Mouse (Mus musculus) heart, postnatal 36 days (tissue): Measurements from ENCODE around the gene Dio3. TPM values are rescaled to one million over a fixed set of nuclear protein-coding genes. Genes with fewer than 3 reads are reported as not detected.

Experiments used
- DNase-seq, 2 experiments: peaks; one replicate each; pipeline ENCODE4 v3.0.0; 2021 to 2022
- intact Hi-C: fragments of 180-260 bp; cut with DNase I; formaldehyde crosslinking; loops from one replicate; pipeline ENCODE4 v1.15.1; 2025
- total RNA-seq, 2 experiments: library from RNA; stranded (reverse); gene quantifications; 2 replicates each; pipeline ENCODE4 v1.2.3; 2021

Dio3 gene
- not detected for total RNA-seq

DNA sequence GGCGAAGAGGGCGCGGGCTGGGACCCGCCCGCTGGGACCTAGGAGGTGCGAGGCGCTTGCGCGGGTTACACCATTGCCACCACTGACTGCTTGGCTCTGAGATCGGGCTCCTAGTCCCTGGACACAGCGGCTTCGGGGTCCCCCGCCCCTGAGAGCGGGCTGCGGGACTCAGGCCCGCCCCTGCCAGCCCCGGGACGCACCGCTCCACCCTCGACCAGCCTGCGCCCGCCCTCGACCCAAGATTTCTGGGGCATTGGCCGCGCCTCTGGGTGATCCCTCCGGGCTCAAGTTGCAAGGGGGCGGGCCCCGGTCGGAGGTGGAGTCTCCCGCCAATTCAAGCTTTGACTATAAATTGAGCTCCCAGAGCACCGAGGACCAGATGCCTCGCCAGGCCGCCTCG, at the start of gene Dio3:
TSS of gene Dio3 (plus strand) at position 216 of the 400 bp plus-strand sequence.
- DNase-seq, result peak in 1 of 2 experiments; percentile 2
- intact Hi-C loops, result no loop called here

DNA sequence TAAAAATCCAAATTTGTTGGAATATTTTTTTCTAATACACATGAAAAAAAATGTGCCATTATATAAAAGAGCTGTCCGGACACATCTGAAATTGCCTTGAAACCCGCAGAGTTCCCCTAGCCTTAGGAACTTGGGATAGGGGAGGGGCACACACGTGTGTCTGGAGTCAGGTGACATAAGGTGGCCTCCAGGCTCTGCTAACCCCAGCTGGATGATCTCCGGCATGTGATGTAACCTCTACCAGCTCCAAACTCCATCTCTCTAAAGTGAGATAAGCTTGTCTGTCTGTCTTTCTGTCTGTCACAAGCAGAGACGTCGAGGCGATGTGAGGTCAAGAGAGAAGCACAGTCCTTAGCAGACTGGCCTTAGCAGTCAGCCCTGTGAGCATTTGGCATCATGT, 48.6 kb upstream of the Dio3 start:
- intact Hi-C loops, result no loop called here
- DNase-seq, result no peak

DNA sequence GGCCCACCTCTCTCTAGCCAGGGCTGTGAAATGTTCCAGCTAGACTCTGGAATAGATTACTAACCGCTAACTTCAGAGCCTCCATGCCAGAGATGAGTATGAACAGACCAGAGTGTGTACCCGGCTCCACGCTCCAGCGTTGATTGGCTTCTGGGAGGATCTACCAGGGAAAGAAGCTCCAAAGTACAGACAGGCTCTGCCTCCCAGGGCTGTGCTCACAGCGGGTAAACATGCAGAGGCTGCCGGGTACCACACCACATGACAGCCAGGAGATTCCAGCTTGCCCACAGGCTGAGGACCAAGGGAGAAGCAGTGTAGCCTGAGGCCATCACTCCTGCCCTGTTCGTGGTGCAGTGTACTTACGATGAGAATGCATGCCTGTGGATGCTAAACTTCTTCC, 48.1 kb upstream of the Dio3 start:
- intact Hi-C loops, result no loop called here
- DNase-seq, result no peak

DNA sequence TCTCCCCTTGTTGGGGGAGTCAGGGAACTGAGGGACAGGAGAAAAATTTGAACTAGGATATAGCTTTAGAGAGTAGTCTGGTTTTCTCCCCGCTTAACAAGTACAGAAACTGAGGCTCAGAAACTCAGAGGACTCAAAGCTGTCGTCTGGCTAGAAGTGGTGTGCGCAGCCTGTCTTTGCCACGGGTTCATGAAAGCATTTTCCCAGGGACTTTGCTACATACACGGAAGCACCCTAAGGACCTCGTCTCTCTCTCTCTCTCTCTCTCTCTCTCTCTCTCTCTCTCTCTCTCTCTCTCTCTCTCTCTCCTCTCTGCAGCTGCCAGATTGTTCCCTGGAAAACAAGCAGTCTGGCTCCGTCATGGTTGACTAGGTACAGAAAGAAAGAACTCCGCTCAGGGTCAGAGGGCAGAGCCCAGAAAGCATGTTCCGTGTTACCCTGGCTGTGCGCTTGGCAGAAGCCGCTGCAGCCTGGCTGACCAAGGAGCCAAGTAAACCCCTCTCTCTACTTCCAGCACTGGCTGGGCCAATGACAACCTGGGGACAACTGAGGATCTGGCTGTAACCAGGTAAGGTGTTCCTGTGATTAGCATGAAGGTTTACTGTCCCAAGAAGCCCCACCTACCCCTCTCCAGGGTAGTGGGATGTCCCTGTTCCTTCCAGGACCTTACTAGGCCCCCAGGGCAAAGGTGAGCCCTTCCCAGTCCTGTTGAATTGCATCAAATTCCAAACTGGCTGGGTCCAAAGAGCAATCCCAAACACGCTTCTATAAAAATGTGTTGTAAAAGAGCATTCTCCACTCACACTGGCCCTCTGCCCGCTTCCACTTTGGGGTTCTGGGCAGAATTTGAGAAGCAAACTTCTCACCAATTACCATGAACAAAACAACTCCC, 46.9 kb upstream of the Dio3 start:
- intact Hi-C loops, result no loop called here

DNA sequence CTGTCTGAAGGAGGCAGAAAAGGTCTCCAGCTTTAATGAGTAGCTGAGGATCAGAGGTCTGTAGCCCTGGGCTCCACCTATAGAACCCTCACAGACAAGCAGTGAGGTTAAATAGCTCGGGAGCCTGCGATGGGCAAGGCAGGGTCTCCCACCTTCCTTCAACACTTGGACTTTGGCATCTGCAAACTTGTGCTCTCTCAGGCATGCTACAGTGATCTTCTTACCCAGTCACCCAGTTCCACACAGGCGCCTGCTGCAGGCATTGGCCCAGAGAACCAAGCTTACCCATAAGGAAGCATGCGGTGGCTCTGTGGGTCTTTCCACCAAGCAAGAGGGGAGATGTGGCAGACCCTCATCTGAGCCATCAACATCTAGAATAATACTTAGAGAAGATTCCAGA, 43.0 kb upstream of the Dio3 start:
- intact Hi-C loops, result no loop called here

More for the DNA sequence above, 46.9 kb upstream of the Dio3 start:
- DNase-seq, result no peak

DNA sequence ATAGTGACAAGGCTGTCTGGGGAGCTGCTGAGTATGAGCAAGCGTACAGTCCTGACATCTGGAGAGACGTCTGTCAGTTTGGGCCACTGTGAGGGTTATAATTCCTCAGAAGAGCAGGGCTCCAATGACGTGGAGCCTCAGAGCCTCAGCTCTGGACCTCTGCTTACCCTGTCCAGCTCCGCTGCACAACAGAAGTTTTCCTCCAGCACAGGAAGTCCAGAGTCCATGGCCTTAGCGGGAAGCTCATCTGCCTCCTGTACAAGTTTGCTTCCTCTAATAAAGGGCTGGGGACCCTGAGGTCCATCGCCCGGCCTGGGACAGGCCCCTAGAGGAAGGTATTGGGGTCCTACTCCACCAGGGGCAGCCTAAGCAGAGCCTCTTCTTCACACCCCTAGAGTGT, 41.8 kb upstream of the Dio3 start:
- no peak for DNase-seq
- intact Hi-C loops, result no loop called here

More for the DNA sequence above, 43.0 kb upstream of the Dio3 start:
- no peak for DNase-seq

DNA sequence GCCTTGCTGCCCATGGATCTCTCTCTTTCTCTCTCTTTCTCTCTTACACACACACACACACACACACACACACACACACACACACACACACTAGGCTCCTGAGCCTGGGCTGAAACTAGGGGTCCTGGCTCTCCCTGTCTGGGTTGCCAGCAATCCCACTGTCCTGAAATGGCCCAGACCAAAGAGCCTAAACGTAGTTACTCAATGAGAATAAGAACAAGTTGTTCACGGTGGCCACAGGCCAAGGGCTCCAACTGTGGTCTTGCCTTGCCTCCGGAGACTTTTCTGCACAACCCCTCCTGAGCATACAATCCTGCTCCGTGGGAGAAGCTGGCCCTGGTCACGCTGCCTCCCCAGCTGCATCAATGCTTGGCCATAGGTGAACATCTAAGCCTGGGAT, 39.5 kb upstream of the Dio3 start:
- no peak for DNase-seq
- intact Hi-C loops, result no loop called here

DNA sequence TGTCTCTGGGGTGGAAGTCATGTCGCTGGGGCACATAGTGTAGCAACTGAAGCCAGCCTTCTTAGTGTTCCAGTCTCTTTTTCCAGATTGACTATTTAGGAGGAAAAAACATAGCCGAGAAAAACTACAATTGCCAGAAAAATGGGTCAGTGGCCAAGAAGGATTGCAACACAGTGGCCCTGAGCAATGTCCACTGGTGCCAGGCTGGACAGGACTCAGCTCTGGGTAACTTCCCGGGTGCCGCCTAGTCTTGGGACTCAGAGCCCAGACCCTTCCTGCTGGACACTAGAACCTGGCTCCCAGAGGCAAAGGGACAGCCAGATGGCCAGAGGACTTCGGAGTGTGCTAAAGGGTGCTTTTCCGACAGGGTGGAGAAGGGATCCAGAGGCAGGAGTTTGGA, 34.3 kb upstream of the Dio3 start:
- intact Hi-C loops, result no loop called here
- peak; percentile 29 for DNase-seq

DNA sequence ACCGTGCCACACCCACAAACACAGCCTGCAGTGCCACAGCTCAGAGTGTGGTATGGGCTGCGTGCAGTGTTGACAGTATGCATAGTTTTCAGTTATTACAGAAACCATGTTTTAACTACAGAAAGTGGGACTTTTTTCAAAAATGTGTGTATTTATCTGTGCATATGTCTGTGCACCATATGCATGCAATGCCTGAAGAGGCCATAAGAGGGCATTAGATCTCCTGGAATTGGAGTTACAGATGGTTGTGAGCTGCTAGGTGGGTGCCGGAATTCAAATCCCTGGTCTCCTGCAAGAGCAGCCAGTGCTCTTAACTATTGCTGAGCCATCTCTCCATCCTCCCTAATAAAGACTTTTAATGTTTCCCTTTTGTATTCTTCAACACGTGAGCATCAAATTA, 33.4 kb upstream of the Dio3 start:
- intact Hi-C loops, result no loop called here
- DNase-seq, result no peak

DNA sequence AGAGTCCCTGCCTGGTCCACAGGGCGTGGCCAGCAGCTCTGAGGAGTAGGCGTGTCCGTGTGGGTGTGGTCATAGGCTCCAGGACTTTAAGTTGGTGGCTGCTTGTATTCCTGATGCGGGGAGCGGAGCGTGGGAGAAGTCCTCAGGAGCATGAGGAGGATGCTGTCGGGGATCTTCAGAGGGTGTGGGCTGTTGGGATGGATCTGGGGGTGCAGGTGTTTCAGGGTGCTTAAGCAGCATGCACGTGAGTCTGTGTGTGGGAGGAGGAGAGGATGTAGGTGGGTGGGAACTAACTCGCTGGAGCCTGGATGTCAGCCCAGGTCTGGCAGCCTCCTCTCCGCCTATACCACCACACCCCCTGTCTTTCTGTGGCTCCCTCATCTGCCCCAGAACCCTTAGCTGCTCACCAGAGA, 26.7 kb upstream of the Dio3 start:
- intact Hi-C loops, result no loop called here
- DNase-seq, result no peak

DNA sequence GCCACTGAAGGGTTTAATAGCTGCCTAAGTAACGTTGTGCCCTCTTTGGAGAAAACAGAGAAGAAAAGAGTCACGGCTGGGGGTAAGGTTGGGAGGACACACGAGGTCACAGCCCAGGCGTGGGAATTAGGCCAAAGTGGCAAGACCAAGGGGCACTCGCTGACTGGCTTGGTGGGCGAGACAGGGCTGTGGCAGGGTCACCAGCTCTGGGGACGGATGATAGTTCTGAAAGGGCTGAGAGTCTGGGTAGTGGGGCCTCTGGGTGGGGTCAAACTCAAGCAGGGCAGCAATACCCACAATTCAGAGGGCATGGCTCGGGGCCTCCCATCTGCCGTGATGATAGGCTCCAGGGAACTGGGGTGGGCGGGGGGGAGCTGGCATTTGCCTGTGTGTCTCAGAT, 23.1 kb upstream of the Dio3 start:
- no peak for DNase-seq
- intact Hi-C loops, result no loop called here

DNA sequence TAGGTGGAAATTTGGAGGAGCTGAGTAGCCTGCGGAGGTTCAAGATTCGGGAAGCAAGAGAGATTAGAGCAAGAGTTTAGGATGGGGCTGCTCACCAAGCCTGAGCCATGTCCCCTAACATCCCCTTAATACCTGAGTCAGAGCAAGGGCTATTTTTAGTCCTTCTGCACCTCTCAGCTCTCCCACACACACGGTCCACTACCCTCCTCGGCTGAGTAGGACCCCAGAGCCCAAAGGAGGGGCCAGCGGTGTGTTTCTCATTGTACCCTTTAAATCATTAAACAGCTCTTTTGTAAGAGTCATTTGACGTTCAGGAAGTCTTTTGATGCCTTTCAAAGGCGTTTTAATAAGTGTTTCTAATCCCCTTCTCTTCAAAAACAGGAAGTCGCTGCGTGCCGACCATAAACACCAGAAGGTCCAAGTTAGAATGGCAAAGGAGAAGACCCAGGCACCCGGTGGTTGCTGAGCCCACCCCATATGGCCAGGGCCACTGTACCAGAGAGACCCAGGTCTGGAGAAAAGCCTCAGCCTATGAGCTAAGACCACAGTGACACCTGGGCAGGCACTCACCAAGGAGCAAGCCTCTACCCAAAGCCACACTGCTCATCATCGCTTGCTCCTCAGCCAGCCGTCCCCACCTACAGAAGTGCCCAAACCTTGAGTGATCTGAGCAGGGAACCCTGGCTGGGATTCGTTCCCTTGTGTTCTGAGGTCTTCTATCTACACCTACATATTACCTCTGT, 22.2 kb upstream of the Dio3 start:
- DNase-seq, result no peak
- intact Hi-C loops, result no loop called here

DNA sequence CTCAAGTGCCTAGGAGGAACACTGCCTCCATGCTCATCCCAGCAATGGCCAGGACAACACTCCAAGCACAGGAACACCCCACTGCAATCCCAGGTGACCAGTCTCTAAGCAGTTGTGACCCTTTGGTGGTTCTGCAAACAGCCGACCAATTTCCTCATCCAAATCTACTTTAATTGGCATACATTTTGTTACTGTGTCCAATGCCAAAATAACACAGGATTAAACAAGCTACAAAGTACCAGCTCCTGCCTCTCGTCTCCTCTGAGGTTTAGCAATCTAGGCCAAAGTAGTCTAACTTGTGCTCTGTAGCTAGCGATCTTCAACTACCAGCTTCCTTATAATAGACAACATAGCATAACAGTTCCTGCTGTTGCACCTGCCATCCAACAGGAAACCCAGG, 10.6 kb upstream of the Dio3 start:
- intact Hi-C loops, result no loop called here
- DNase-seq, result no peak

DNA sequence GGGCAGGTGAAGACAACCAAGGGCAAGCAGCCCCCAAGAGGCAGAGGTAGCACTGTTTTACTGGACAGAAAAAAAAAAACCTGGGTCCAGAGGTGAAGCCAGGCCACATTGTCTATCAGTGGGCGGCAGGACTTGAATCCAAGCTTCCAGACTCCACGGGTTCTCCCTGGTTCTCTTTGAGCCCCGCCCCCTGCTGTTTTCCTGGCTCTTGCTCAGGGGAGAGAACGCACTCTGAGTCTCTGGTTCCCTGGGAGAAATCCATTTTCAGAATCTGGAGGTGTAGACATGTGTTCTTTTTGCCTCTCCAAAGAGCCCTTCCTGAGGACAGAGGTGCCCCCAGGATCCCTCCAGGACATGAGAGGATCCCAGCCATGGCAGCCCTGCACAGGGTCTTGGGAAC, 9.2 kb upstream of the Dio3 start:
- intact Hi-C loops, result no loop called here
- no peak for DNase-seq

DNA sequence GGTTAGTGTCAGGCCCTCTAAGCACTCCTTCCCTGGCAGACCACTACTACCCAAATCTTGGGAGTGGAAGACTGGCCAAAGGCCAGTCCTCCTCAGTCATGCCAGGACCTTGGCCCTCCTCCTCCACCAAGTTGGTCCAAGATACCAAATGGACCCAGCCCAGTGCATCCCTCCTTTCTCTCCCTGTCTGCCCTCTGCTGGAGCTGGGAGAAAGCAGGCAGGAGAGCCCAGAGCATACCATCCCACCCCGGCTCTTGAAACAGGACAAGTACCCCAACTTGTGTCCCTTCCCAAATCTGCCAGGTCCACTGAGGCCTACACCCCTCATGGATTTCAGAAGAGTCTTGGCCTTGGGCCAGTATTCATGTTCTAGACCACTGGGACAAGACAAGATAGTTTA, 2.8 kb upstream of the Dio3 start:
- intact Hi-C loops, result no loop called here
- no peak for DNase-seq

DNA sequence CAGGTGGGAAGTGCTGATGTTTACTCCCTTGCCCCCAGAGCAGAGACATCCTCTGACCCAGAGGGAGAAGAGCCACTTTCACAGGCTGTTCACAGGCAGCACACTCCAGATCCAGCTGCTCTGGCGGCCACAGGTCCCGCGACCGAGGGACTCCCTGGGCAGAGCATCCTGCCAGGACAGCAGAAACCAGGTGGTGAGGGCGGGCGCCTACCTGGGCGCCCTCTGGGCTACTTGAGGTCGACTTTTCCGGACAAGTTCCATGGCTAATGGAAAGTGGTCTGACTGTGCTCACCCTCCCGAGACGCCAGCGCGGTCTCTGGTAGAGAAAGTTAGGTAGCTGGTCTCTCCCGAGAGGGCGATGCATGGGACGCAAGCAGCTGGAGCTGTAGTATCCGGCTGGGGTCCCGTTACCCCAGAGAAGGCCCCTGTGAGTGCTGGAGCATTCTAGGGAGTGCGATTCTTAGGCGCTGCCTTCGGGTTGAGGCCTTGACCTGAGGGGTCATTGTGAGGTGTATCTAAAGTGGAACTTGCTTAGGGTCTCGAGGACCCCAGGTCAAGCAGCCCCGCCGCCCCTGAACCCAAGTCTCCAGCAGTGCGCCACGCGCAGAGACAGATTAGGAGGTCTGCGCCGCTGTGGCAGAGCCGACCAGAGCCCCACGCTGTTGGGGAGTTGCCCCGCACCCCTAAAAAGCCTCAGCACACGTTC, 1.5 kb upstream of the Dio3 start:
- intact Hi-C loops, result no loop called here
- no peak for DNase-seq

DNA sequence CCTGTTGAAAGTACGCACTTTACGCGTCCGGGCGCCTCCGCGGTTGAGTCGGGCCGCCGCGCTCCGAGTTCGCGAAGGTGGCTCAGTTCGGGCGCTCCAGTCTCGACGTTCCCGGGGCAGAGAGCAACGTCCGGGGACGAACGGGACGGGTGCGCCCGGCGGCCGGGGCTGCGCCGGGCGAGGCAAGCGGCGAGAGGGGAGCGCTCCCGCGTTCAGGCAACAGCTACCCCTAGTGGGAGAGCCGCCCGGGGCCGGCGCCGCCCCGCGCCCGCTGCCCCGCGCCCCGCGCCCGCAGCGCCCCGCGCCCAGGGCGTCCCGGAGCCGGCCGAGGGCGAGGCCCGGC, 932 bp upstream of the Dio3 start:
- intact Hi-C loops, result no loop called here
- peak; percentile 13 to 25 for DNase-seq

DNA sequence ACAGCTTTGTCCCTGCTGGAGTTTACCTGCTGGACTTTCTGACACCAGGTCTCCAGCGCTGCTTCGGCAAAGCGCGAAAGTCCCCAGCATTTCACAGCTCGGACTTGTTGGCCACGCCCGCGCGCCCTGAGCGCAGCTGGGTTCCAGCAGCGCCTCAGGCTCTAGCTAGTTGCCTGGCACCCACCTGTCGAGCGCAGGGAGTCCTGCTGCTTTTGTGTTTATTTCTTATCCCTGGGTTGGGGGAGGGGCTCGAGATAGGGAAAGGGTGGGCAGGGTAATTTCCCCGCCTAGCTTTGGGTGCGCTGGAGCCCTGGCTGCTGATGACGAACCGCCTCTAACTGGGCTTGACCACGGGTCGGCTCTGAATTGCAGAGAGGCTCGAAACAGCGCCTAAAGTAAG, 1.5 kb downstream of the Dio3 start:
- intact Hi-C loops, result no loop called here
- no peak for DNase-seq

DNA sequence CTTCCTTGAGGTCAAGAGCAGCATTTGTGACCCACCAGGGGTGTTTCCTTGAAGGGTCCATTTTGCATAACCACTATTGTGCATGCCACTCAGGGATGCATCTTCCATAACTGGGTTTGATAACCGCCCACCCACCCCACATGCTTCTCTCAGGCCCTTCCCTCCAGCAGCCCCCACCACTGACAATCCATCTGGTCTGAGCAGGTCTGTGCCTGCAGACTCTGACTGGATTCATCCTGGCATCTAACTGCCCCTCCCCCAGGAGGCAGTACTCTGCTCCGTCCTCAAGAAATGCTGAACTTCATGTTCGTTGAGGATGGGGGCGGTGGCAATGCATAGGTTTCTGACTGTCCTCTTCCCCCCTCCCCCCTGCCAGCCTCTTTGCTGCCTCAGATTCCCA, 4.9 kb downstream of the Dio3 start:
- intact Hi-C loops, result no loop called here

DNA sequence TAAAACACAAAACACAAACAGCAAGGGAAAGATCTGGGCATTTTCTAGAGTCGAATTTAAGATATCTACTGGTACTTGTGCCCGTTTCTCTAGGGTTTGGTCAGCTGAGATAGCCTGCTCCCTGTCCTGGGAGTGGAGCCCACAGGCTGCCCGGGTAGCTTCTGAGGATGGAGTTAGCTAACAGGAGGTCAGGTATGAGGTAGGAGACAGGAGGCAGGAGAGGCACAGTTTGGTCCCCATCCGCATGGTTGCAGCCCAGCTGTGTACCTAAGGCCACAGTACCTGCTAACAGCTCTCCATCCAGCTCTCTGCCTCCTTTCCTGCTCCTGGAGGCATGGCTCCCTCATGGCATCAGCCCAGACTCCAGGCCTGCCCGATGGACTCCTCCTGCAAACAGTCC, 13.9 kb downstream of the Dio3 start:
- no peak for DNase-seq

More for the DNA sequence above, 4.9 kb downstream of the Dio3 start:
- no peak for DNase-seq

DNA sequence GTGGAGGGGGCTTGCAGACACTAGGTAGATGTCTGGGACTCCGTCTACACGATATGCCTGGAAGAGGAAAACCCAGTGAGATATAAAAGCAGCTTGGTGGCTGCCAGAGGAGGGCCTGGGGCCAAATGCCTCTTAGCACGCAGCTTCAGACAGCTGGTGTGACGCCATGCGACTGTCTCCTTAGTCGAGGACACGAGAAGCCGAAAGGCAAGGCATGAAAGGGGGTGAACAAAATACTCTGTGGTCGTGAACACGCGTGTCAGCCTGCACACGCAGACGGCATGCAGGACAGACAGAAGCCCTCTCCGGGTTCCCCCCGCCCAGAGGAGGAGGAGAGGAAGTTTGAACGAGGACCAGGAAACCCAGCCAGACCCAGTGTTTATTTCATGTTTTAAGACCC, 16.0 kb downstream of the Dio3 start:
- no peak for DNase-seq
- intact Hi-C loops, result no loop called here

More for the DNA sequence above, 13.9 kb downstream of the Dio3 start:
- intact Hi-C loops, result no loop called here

DNA sequence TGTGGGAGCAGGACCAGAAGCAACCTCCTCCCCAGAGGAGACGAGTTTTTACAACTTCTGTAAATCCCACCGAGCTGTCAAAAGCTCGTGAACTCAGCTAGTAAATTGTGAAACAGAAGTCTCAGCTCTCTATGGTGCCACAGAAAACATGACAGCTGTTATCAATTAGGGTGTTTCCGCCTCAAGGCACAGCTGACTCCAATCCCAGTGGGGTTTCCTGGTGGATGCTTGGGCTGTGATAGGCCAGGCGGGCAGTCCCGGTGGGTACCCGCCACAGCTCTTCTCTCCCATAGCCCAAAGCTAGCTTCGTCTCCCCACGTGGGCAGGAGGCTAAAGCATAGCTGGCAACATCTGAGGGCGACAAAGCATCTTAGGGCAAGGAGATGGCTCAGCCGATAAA, 19.8 kb downstream of the Dio3 start:
- intact Hi-C loops, result no loop called here
- no peak for DNase-seq
